Mouse (Mus musculus) neural tube, embryonic 11.5 days (tissue): ENCODE data around the gene Tlk2. TPM values are rescaled to one million over a fixed set of nuclear protein-coding genes. Genes with fewer than 3 reads are reported as not detected.
A peak's percentile ranks its signal among the peaks of the same experiment; 100 is the strongest.
"Not testable (repeated sequence)": the region's sequence is repeated elsewhere in the genome, so short reads cannot be mapped to it uniquely, and the experiment has no call there.

Experiments
- ATAC-seq: fragments of 200-750 bp; cut with Nextera tagmentation; 2 replicates; pipeline ENCODE4 v1.8.0; 2017; ENCODE audit warnings: moderate number of reproducible peaks, mild to moderate bottlenecking, moderate TSS enrichment, moderate library complexity; ENCODE audit not compliant: insufficient read depth, low FRiP score, low TSS enrichment
- DNase-seq: peaks from one replicate; pipeline ENCODE4 v3.0.0-alpha.2; 2015; ENCODE audit warnings: low spot score
- H3K27ac ChIP-seq: fragments of 300-500 bp; sonication (generic); 2 replicates; pipeline ENCODE4 v1.5.1; 2014; ENCODE audit warnings: low read depth, mild to moderate bottlenecking, low read length
- H3K27me3 ChIP-seq: fragments of 300-500 bp; sonication (generic); 2 replicates; pipeline ENCODE4 v1.6.1; 2014; ENCODE audit warnings: mild to moderate bottlenecking, low read length, mixed read lengths; ENCODE audit not compliant: control insufficient read depth, insufficient read depth
- H3K36me3 ChIP-seq: fragments of 300-500 bp; sonication (generic); 2 replicates; pipeline ENCODE4 v1.6.1; 2014; ENCODE audit warnings: mild to moderate bottlenecking, low read length, moderate library complexity, mixed read lengths; ENCODE audit not compliant: control insufficient read depth, insufficient read depth
- H3K4me1 ChIP-seq: fragments of 300-500 bp; sonication (generic); 2 replicates; pipeline ENCODE4 v1.6.1; 2014; ENCODE audit warnings: low read length, mixed read lengths; ENCODE audit not compliant: control insufficient read depth, insufficient read depth
- H3K4me2 ChIP-seq: fragments of 300-500 bp; sonication (generic); 2 replicates; pipeline ENCODE4 v1.6.1; 2014; ENCODE audit warnings: low read depth, mild to moderate bottlenecking, moderate library complexity
- H3K4me3 ChIP-seq: fragments of 300-500 bp; sonication (generic); 2 replicates; pipeline ENCODE4 v1.5.1; 2014; ENCODE audit warnings: low read depth, low read length
- H3K9ac ChIP-seq: fragments of 300-500 bp; sonication (generic); 2 replicates; pipeline ENCODE4 v1.6.1; 2014; ENCODE audit warnings: mild to moderate bottlenecking, low read length
- H3K9me3 ChIP-seq: fragments of 300-500 bp; sonication (generic); 2 replicates; pipeline ENCODE4 v1.6.1; 2016; ENCODE audit warnings: low read length; ENCODE audit not compliant: control insufficient read depth
- WGBS: fragments of 180-500 bp; shearing (Covaris S2); extraction: QIAGEN DNeasy Blood & Tissue Kit; methylation state at CpG from one replicate; pipeline ENCODE4 v1.1.7; 2014; 5-methylcytosine and 5-hydroxymethylcytosine counted together
- polyA plus RNA-seq: library from polyadenylated mRNA; unstranded; fragments of >200 nt; fragmentation: Nextera tagmentation; extraction: Ambion mirVana; gene quantifications from 2 replicates; pipeline ENCODE4 v1.2.1, GENCODE M21; 2014

The Tlk2 gene
- 25.9 and 27.8 TPM in 2 replicates for polyA plus RNA-seq

DNA sequence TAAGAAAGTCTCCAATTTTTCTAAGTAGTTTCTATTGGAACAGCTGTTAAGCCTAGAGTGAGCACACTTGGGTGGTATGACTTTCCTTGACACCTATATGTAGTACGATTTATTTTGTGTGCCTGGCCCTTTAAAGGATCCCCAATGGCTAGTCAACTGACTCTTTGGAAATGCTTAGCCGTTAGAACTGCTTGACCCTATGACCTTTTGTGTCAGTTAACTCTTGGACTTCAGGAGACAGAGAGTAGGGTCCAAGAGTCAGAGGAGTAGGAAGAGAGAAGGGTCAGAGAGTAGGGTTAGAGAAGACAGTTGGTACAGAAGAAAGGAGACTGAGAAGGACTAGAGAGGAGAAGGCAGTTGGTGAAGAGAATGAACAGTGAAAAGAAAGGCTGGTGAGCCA lies at the start of gene Tlk2:
TSS of gene Tlk2 (plus strand) at position 292 of the 400 bp plus-strand sequence.
- Histone ChIP-seq H3K4me2 (peak within 1 kb of the TSS; percentile 85), H3K4me1 (peaks cover 15% of the 10 kb centered on the region), H3K36me3 (no peaks in the 10 kb centered on the region), H3K9ac (no peak within 1 kb of the TSS), H3K27ac (no peak within 1 kb of the TSS), H3K27me3 (no peaks in the 10 kb centered on the region), H3K4me3 (no peak within 1 kb of the TSS), H3K9me3 (no peaks in the 10 kb centered on the region)
- 43% methylated on average over 2 of the region's 2 CpGs for WGBS
- DNase-seq (no peak), ATAC-seq (no peak)

DNA sequence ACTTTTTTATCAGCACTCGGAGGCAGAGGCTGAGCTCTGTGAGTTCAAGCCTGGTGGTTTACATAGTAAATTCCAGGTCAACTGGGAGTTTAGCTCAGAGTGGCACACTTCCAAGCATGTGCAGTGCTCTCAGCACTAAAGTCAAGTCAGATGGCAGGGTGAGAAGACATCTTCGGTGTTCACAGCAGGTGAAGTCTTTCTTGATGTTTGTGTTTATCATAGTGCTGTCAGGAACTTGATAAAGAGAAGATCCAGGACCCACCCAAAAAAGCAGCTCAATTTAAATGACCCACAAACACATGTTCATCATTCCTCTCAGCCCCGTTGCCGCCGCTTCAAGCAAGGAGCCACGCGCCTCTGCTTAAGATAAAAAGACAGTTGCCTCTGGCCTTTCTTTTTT lies 42.9 kb upstream of the Tlk2 start:
- Histone ChIP-seq H3K27me3 (no peaks in the 10 kb centered on the region), H3K9ac (no peak overlapping the region), H3K9me3 (no peaks in the 10 kb centered on the region), H3K4me3 (no peak overlapping the region), H3K4me1 (no peaks in the 10 kb centered on the region), H3K4me2 (no peak overlapping the region), H3K36me3 (peaks cover 18% of the 10 kb centered on the region), H3K27ac (no peak overlapping the region)
- WGBS: 94% methylated on average over 7 of the region's 7 CpGs
- DNase-seq (no peak), ATAC-seq (no peak)

DNA sequence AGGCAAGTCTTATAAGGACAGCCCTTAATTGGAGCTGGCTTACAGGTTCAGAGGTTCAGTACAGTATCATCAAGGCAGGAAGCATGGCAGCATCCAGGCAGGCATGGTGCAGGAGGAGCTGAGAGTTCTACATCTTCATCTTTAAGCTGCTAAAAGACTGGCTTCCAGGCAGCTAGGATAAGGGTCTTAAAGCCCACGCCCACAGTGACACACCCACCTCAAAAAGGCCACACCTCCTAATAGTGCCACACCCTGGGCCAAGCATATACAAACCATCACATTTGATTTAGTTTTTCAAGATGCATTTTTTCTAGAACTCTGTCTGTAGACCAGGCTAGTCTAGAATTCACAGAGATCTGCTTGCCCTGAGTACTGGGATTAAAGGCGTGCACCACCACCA lies 41.4 kb upstream of the Tlk2 start:
- not testable (repeated sequence) for H3K9ac ChIP-seq, H3K4me2 ChIP-seq, H3K27ac ChIP-seq, H3K27me3 ChIP-seq, DNase-seq, H3K9me3 ChIP-seq, H3K4me1 ChIP-seq, ATAC-seq, H3K4me3 ChIP-seq
- peaks cover 16% of the 10 kb centered on the region for H3K36me3 ChIP-seq
- WGBS: 91% methylated on average over 2 of the region's 2 CpGs

DNA sequence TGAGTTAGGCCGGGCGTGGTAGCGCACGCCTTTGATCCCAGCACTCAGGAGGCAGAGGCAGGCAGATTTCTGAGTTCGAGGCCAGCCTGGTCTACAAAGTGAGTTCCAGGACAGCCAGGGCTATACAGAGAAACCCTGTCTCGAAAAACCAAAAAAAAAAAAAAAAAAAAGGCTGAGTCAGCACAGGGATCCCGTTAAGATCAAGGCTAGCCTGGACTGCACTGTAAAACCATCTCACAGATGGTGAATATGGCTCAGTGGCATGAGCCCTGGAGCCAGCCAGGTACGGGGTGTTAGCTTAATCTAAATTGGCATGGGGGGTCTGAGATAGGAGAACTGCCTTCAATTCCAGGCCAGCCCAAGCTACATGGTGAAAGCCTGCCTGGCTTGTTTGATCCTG lies 38.1 kb upstream of the Tlk2 start:
- WGBS: 97% methylated on average over 7 of the region's 8 CpGs
- H3K4me3 ChIP-seq, H3K9me3 ChIP-seq, H3K4me2 ChIP-seq, ATAC-seq, H3K27me3 ChIP-seq, H3K9ac ChIP-seq, DNase-seq, H3K4me1 ChIP-seq, H3K27ac ChIP-seq: not testable (repeated sequence)
- peaks cover 12% of the 10 kb centered on the region for H3K36me3 ChIP-seq

DNA sequence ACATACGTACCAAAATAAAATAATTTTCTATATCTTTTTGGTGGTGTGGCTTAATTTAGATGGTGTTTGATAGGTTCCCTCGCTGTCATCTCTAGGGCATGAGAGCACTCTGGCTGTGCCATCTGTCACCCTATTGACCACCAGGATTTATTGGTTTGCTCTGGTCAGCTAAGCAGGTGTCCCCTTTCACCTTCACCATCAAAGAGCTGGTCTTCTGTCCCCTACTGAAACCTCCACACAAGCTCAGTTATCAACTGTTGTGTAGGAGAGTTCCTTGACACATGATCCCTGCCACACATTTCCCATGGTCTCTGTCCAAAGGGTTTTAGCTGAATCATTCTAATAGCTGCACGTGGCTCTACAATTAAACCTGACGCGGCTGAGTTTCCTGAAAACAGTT lies 37.5 kb upstream of the Tlk2 start:
- Histone ChIP-seq H3K27ac (no peak overlapping the region), H3K4me3 (no peak overlapping the region), H3K9me3 (no peaks in the 10 kb centered on the region), H3K9ac (no peak overlapping the region), H3K4me2 (no peak overlapping the region), H3K27me3 (no peaks in the 10 kb centered on the region), H3K4me1 (no peaks in the 10 kb centered on the region), H3K36me3 (peaks cover 12% of the 10 kb centered on the region)
- DNase-seq (no peak), ATAC-seq (no peak)
- 96% methylated on average over 5 of the region's 5 CpGs for WGBS

DNA sequence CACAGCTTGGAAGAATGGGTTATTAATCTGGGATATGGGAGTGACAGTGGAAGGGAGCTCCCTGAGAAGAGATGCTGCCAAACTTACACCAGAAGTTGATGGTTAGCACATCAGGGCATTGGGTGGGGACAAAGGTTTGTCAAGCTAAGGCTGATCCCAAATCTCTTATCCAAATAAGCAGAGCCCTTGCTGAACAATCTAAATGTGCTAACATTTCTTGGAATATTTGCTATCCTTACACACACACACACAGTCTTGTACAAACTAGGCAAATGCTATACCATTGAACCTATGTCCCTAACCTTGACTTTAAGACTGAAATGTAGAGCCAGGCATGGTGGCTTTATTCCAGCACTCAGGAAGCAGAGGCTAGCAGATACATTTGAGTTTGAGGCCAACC lies 35.0 kb upstream of the Tlk2 start:
- no peak overlapping the region for H3K4me2 ChIP-seq
- no peaks in the 10 kb centered on the region for H3K4me1 ChIP-seq
- peaks cover 6% of the 10 kb centered on the region for H3K36me3 ChIP-seq
- H3K9me3 ChIP-seq: no peaks in the 10 kb centered on the region
- H3K27me3 ChIP-seq: no peaks in the 10 kb centered on the region
- ATAC-seq: no peak
- H3K4me3 ChIP-seq: no peak overlapping the region
- DNase-seq: no peak
- no peak overlapping the region for H3K9ac ChIP-seq
- no peak overlapping the region for H3K27ac ChIP-seq

DNA sequence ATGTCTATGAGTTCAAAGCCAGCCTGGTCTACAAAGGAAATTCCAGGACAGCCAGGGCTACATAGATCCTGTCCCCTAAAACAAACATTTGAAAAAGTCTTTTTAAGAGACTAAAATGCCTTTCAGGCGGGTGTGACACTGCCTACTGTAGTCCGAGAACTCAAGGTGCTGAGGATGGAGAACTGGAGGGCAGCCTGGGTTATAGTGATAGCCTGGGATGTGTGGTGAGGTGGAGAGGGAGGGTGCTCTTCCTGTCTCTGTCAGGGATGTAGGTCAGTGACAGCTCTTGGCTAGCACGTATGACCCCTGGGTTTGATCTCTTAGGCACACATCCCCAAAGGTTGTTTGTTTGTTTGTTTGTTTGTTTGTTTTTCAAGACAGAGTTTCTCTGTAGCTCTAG lies 34.5 kb upstream of the Tlk2 start:
- Histone ChIP-seq H3K27ac (no peak overlapping the region), H3K36me3 (peaks cover 5% of the 10 kb centered on the region; the same call in 1 of the 2 replicates), H3K4me3 (no peak overlapping the region), H3K4me1 (no peaks in the 10 kb centered on the region), H3K27me3 (no peaks in the 10 kb centered on the region), H3K4me2 (no peak overlapping the region), H3K9me3 (no peaks in the 10 kb centered on the region), H3K9ac (no peak overlapping the region)
- WGBS: 86% methylated on average over 3 of the region's 3 CpGs
- no peak for ATAC-seq
- DNase-seq: no peak

DNA sequence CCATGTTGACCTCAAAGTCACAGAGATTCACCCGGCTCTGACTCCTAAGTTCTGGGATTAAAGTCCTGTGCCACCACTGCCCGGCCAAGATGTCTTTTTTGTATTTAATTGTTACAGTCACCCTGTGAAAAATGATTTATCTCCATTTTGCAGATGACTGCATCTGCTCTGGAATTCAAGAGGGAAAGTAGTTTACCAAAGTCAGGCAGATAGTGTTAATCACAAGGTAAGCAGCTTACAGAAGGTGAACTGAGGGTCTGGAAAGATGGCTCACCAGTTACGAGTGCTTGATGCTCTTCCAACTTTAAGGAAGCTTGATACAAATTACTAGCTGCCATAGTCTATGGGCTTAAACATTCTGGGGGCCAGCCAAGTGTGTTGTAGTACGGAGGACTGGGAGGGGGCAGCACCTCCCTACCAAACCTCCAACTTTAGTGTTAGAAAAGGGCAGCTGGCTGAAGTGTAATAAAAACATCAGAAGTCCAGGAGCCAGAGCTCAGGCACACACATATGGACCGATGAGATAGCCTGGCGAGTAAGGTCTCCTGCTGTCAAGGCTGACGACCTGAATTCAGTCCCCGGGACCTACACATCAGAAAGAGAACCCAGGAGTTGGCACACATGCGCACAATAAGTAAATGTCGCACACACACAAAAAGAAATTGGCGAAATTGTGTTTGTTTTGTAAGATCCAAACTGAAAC lies 33.9 kb upstream of the Tlk2 start:
- ATAC-seq: no peak
- no peaks in the 10 kb centered on the region for H3K9me3 ChIP-seq
- H3K4me3 ChIP-seq: no peak overlapping the region

DNA sequence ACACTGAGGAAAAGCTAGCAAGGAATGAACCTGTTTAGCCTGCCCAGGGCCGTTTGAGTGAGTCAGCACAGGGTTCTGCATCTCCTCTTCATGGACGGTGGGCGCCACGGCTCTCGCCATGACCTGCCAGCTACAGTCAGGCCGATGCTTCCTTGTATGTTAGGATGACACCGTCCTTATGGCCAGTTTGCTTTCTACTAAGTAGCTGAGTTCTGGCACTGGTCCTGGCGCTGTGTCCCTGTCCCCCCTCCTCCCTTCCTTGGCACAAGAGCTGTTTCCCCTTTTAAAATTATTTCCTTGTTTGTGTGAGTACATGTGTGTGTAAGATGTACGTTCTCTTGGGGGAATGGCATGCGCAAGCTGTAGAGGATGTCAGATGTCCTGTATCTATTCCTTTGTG lies 33.4 kb upstream of the Tlk2 start:
- Histone ChIP-seq H3K9me3 (no peaks in the 10 kb centered on the region), H3K4me1 (no peaks in the 10 kb centered on the region), H3K36me3 (0 out of 2 replicates have a peak, but pooled peaks cover 2% of the 10 kb centered on the region), H3K27ac (no peak overlapping the region), H3K9ac (no peak overlapping the region), H3K27me3 (no peaks in the 10 kb centered on the region), H3K4me2 (no peak overlapping the region), H3K4me3 (no peak overlapping the region)
- ATAC-seq: no peak
- no peak for DNase-seq
- WGBS: 88% methylated on average over 10 of the region's 10 CpGs

More for the DNA sequence above, 33.9 kb upstream of the Tlk2 start:
- Histone ChIP-seq H3K36me3 (peaks cover 2% of the 10 kb centered on the region; the same call in 1 of the 2 replicates), H3K27me3 (no peaks in the 10 kb centered on the region), H3K4me2 (no peak overlapping the region), H3K4me1 (no peaks in the 10 kb centered on the region), H3K27ac (no peak overlapping the region), H3K9ac (no peak overlapping the region)
- WGBS: 79% methylated on average over 11 of the region's 11 CpGs
- no peak for DNase-seq
